Mouse (Mus musculus) hindbrain, embryonic 16.5 days (tissue): Measurements from ENCODE around the gene Tbc1d16. TPM values are rescaled to one million over a fixed set of nuclear protein-coding genes. Genes with fewer than 3 reads are reported as not detected.
A peak's percentile ranks its signal among the peaks of the same experiment; 100 is the strongest.

Experiments
- ATAC-seq: fragments of 200-750 bp; cut with Nextera tagmentation; 2 replicates; pipeline ENCODE4 v1.8.0; 2017; ENCODE audit warnings: moderate TSS enrichment, moderate library complexity
- H3K27ac ChIP-seq: fragments of 300-500 bp; sonication (generic); 2 replicates; pipeline ENCODE4 v1.5.1; 2014; ENCODE audit warnings: low read depth, mild to moderate bottlenecking, control low read depth, low read length, moderate library complexity
- H3K27me3 ChIP-seq: fragments of 300-500 bp; sonication (generic); replicated peaks from 2 replicates; pipeline ENCODE4 v1.6.1; 2014; ENCODE audit warnings: low read length; ENCODE audit not compliant: control insufficient read depth, insufficient read depth
- H3K36me3 ChIP-seq: fragments of 300-500 bp; sonication (generic); 2 replicates; pipeline ENCODE4 v1.6.1; 2014; ENCODE audit warnings: mild to moderate bottlenecking, low read length, moderate library complexity, mixed read lengths; ENCODE audit not compliant: control insufficient read depth, insufficient read depth
- H3K4me1 ChIP-seq: fragments of 300-500 bp; sonication (generic); 2 replicates; pipeline ENCODE4 v1.6.1; 2014; ENCODE audit warnings: low read depth, low read length; ENCODE audit not compliant: control insufficient read depth, insufficient read depth
- H3K4me2 ChIP-seq: fragments of 300-500 bp; sonication (generic); 2 replicates; pipeline ENCODE4 v1.6.1; 2014; ENCODE audit warnings: mild to moderate bottlenecking, low read length, control low read depth, moderate library complexity
- H3K4me3 ChIP-seq: fragments of 300-500 bp; sonication (generic); 2 replicates; pipeline ENCODE4 v1.5.1; 2014; ENCODE audit warnings: mild to moderate bottlenecking, low read length, control low read depth, moderate library complexity
- H3K9ac ChIP-seq: fragments of 300-500 bp; sonication (generic); 2 replicates; pipeline ENCODE4 v1.6.1; 2014; ENCODE audit warnings: low read depth, mild to moderate bottlenecking, control low read depth, low read length, moderate library complexity
- H3K9me3 ChIP-seq: fragments of 300-500 bp; sonication (generic); 2 replicates; pipeline ENCODE4 v1.6.1; 2014; ENCODE audit warnings: mild to moderate bottlenecking, low read length, moderate library complexity; ENCODE audit not compliant: control insufficient read depth
- WGBS: fragments of 180-500 bp; shearing (Covaris S2); extraction: QIAGEN DNeasy Blood & Tissue Kit; methylation state at CpG from one replicate; pipeline ENCODE4 v1.1.7; 2014; 5-methylcytosine and 5-hydroxymethylcytosine counted together
- polyA plus RNA-seq: library from polyadenylated mRNA; unstranded; fragments of >200 nt; fragmentation: Nextera tagmentation; extraction: Ambion mirVana; gene quantifications from 2 replicates; pipeline ENCODE4 v1.2.1, GENCODE M21; 2015

Gene Tbc1d16
- polyA plus RNA-seq, 1 experiment from 2014 or later: 54.9 TPM

GRCm38 (mm10) chr11:119211604-119212309, 16.5 kb downstream of the Tbc1d16 start:
- peaks cover 7% of the 10 kb centered on the region for H3K36me3 ChIP-seq
- peaks cover 40% of the 10 kb centered on the region for H3K4me1 ChIP-seq
- H3K4me3 ChIP-seq: no peak overlapping the region
- H3K27me3 ChIP-seq: no peaks in the 10 kb centered on the region
- H3K9me3 ChIP-seq: no peaks in the 10 kb centered on the region
- no peak overlapping the region for H3K9ac ChIP-seq
- H3K4me2 ChIP-seq: no peak overlapping the region
- H3K27ac ChIP-seq: no peak overlapping the region
- no peak for ATAC-seq
- WGBS: 78% methylated on average over 21 of the region's 21 CpGs

DNA sequence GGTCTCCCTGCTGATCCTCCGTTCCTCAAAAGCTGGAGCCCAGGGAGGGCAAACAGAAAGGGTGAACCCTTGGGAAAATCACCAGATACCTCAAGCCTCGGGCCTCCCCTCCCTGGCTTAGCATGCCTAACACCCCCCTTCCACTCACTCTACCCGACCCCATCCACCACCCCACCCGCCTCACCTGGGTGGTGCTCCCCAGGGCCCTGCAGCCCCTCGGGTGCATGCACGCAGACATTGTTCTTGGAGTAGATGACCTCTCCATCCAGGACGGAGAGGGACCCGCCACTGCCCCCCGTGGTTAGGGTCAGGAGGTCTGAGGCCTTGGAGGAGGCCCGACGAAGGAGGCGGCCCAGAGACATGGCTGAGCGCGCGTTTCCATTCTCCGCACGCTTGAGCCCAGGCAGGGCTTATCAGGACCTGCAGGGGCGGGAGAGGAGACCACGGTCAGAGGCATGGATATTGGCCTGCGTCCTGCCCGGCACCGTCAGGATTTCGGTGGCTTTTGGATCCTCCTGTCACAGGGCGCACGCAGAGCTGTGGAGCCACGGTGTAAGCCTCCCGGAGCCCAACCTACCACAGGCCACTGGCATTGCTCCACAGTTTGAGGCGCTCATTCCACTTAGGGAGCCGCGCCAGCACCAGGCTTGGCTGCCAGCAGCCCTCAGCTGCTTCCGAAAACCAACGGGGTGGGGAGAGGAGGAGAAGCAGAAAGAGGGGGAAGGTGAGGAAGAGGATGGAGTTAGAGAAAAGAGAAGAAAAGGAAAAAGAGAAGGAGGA, 17.8 kb downstream of the Tbc1d16 start:
- Histone ChIP-seq H3K9ac (0 out of 2 replicates have a peak overlapping the region, but pooled peaks have one; percentile 11), H3K4me3 (no peak overlapping the region), H3K27me3 (no peaks in the 10 kb centered on the region), H3K4me1 (peaks cover 29% of the 10 kb centered on the region), H3K4me2 (peak overlapping the region; percentile 18; the same call in 1 of the 2 replicates), H3K27ac (peak overlapping the region; percentile 63), H3K9me3 (no peaks in the 10 kb centered on the region), H3K36me3 (peaks cover 8% of the 10 kb centered on the region)
- WGBS: 53% methylated on average over 32 of the region's 32 CpGs
- peak; percentile 19; the same call in 1 of the 2 replicates for ATAC-seq

DNA sequence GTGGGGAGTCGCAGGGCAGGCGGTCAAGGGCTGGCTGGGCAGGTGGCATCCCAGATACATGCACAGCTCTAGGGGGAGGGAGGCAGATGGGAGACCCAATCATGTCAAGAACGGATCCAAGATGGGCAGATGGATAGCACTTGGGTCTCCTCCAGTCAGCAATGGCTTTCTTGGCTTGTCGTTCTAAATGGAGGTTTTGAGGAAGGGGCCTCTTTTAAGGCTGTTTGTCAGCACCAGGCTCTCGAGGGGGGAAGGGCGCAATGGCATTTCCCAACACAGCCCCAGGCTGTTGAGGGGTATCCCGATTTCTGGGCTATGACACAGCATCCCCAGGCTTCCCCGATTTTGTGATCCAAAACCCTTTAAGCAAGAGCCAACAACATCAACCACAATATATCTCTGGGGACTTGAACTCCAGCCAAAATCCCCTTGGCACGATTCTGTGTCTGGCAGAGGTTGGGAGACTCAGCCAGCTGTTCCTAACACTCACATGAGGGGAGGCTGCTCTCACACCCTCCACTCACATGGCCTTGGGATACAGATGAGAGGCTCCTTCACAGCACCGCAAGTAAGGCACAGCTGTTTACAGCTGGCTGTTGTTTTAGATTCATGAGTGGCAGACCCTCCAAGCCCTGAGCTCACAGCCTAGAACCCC, 18.8 kb downstream of the Tbc1d16 start:
- no peak overlapping the region for H3K4me3 ChIP-seq
- H3K4me2 ChIP-seq: no peak overlapping the region
- peak overlapping the region; percentile 63 for H3K27ac ChIP-seq
- H3K27me3 ChIP-seq: no peaks in the 10 kb centered on the region
- ATAC-seq: peak; percentile 63
- no peaks in the 10 kb centered on the region for H3K9me3 ChIP-seq
- H3K4me1 ChIP-seq: peaks cover 19% of the 10 kb centered on the region
- peaks cover 10% of the 10 kb centered on the region for H3K36me3 ChIP-seq
- 57% methylated on average over 10 of the region's 10 CpGs for WGBS
- H3K9ac ChIP-seq: no peak overlapping the region

- Histone ChIP-seq H3K27ac (peak overlapping the region; percentile 41; the same call in 1 of the 2 replicates), H3K4me1 (peaks cover 19% of the 10 kb centered on the region), H3K36me3 (peaks cover 10% of the 10 kb centered on the region), H3K4me2 (no peak overlapping the region), H3K4me3 (no peak overlapping the region), H3K27me3 (no peaks in the 10 kb centered on the region), H3K9ac (no peak overlapping the region), H3K9me3 (no peaks in the 10 kb centered on the region)
- ATAC-seq: no peak
- 84% methylated on average over 20 of the region's 20 CpGs for WGBS
These were observed 19.4 kb downstream of the Tbc1d16 start for GRCm38 (mm10) chr11:119208870-119209370.

DNA sequence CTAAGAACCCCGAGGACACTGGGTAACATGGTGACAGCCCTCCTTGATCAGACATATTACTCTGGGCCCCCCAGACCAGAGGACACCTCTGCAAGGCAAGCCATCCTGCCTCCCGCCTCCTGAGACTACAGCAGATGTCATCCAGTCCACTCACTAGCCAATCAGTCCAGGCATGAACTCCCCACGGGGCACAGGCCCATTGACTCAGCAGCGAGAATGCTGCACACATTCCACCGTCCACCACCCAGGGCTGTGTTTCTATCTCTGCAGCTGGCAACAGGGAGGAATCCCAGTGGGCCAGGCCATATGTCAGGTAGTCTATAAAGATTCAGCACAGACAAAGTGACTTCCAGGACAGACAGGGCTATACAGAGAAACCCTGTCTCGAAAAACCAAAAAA, 20.3 kb downstream of the Tbc1d16 start:
- Histone ChIP-seq H3K9me3 (no peaks in the 10 kb centered on the region), H3K27ac (no peak overlapping the region), H3K4me3 (no peak overlapping the region), H3K27me3 (no peaks in the 10 kb centered on the region), H3K9ac (no peak overlapping the region), H3K36me3 (peaks cover 10% of the 10 kb centered on the region), H3K4me2 (no peak overlapping the region), H3K4me1 (peaks cover 19% of the 10 kb centered on the region)
- 57% methylated on average over 6 of the region's 6 CpGs for WGBS
- no peak for ATAC-seq

- peaks cover 10% of the 10 kb centered on the region for H3K36me3 ChIP-seq
- ATAC-seq: no peak
These were observed 21.7 kb downstream of the Tbc1d16 start for GRCm38 (mm10) chr11:119206562-119206961.

GRCm38 (mm10) chr11:119205738-119206137, 22.6 kb downstream of the Tbc1d16 start:
- no peak overlapping the region for H3K9ac ChIP-seq
- H3K9me3 ChIP-seq: no peaks in the 10 kb centered on the region
- H3K27ac ChIP-seq: no peak overlapping the region
- no peak overlapping the region for H3K4me3 ChIP-seq
- H3K36me3 ChIP-seq: peaks cover 10% of the 10 kb centered on the region
- H3K27me3 ChIP-seq: no peaks in the 10 kb centered on the region
- no peak overlapping the region for H3K4me2 ChIP-seq
- peaks cover 19% of the 10 kb centered on the region for H3K4me1 ChIP-seq
- 88% methylated on average over 10 of the region's 10 CpGs for WGBS
- ATAC-seq: no peak

More at GRCm38 (mm10) chr11:119206562-119206961, 21.7 kb downstream of the Tbc1d16 start:
- Histone ChIP-seq H3K4me3 (no peak overlapping the region), H3K9me3 (no peaks in the 10 kb centered on the region), H3K4me2 (no peak overlapping the region), H3K4me1 (peaks cover 19% of the 10 kb centered on the region), H3K9ac (no peak overlapping the region), H3K27ac (no peak overlapping the region), H3K27me3 (no peaks in the 10 kb centered on the region)
- 34% methylated on average over 5 of the region's 5 CpGs for WGBS

DNA sequence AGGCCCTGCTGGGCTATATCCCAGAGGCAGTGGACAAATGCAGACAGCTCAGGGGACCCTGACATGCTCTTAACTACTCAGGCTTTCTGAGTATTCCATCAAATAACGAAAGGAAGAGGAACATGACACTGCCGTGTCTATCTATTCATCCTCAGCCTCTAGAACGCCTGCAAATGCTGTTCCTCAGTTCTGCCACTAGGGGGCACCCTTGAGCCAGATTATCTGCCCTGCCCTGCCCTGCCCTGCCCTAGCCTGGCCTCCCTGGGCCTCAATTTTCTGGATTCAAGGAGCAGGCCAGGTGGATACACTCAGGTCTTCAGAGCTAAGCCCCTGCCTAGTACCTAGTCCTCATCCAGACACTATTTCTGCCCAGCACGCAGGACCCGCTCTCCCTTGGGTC, 24.9 kb downstream of the Tbc1d16 start:
- peaks cover 7% of the 10 kb centered on the region for H3K36me3 ChIP-seq
- no peak overlapping the region for H3K4me2 ChIP-seq
- ATAC-seq: no peak
- H3K9ac ChIP-seq: no peak overlapping the region
- H3K4me1 ChIP-seq: peaks cover 9% of the 10 kb centered on the region
- no peaks in the 10 kb centered on the region for H3K9me3 ChIP-seq
- 51% methylated on average over 5 of the region's 5 CpGs for WGBS
- no peak overlapping the region for H3K27ac ChIP-seq
- H3K4me3 ChIP-seq: no peak overlapping the region
- no peaks in the 10 kb centered on the region for H3K27me3 ChIP-seq

- no peak overlapping the region for H3K27ac ChIP-seq
- H3K9ac ChIP-seq: no peak overlapping the region
- H3K36me3 ChIP-seq: no peaks in the 10 kb centered on the region
- ATAC-seq: no peak
- H3K4me1 ChIP-seq: peaks cover 16% of the 10 kb centered on the region
- H3K4me3 ChIP-seq: no peak overlapping the region
- WGBS: 86% methylated on average over 4 of the region's 4 CpGs
- no peak overlapping the region for H3K4me2 ChIP-seq
- no peaks in the 10 kb centered on the region for H3K9me3 ChIP-seq
- H3K27me3 ChIP-seq: no peaks in the 10 kb centered on the region
These were observed 29.1 kb downstream of the Tbc1d16 start for GRCm38 (mm10) chr11:119199233-119199601.
